13 mouse cellular contexts compared by ENCODE assay signal in genomic region chr2:31132682-31133081, GRCm38 (mm10). TPM values are rescaled to one million over a fixed set of nuclear protein-coding genes. Genes with fewer than 3 reads are reported as not detected.
DNase-seq lines count a peak whose midpoint lies in the region; ATAC-seq and TF ChIP-seq lines count a peak whose summit lies in the region.
"Had no signal": no experiment of that assay in that cellular context is flagged by ENCODE, and none has a peak within 500 bp of the region (broad histone marks: within the 10 kb centered on the region; RNA-seq: fewer than 3 reads in every experiment).

No protein-coding gene starts in this region.

- no peak overlapping the region for H3K4me3 ChIP-seq in gastrocnemius, adult 2 months
- no peak overlapping the region for H3K4me3 ChIP-seq in liver, embryonic 13.5 days (replicated peaks)
- H3K4me3 ChIP-seq in myocyte, result no peak overlapping the region
- H3K4me3 ChIP-seq: embryonic facial prominence, embryonic 13.5 days; hindbrain, embryonic 10.5 days; midbrain, embryonic 10.5 days; stomach, embryonic 15.5 days had no signal

- no peak for ATAC-seq in liver, embryonic 13.5 days (ENCODE audit: low read depth)

- no peaks in the 10 kb centered on the region for H3K27me3 ChIP-seq in liver, embryonic 13.5 days
- no peaks in the 10 kb centered on the region for H3K27me3 ChIP-seq in myocyte (ENCODE audit: control insufficient read depth, insufficient read depth, insufficient read length)
- H3K27me3 ChIP-seq: embryonic facial prominence, embryonic 13.5 days; stomach, embryonic 15.5 days had no signal

- WGBS in liver, embryonic 13.5 days (ENCODE audit: insufficient replicate concordance), result 73% methylated on average over 8 of the region's 8 CpGs

- peaks cover 89% of the 10 kb centered on the region for H3K4me1 ChIP-seq in liver, embryonic 13.5 days (replicated peaks)

- H3K27ac ChIP-seq in gastrocnemius, adult 2 months, result peak overlapping the region; percentile 43; the same call in 1 of the 2 replicates
- H3K27ac ChIP-seq in liver, embryonic 13.5 days, result peak overlapping the region; percentile 12; the same call in 1 of the 2 replicates
- H3K27ac ChIP-seq: embryonic facial prominence, embryonic 13.5 days; hindbrain, embryonic 10.5 days; liver, embryonic 14.5 days; midbrain, embryonic 10.5 days; stomach, embryonic 15.5 days had no signal

- H3K4me2 ChIP-seq in liver, embryonic 13.5 days, result no peak overlapping the region
- H3K4me2 ChIP-seq in myocyte (ENCODE audit: low read depth), result peak overlapping the region; percentile 39
- H3K4me2 ChIP-seq: embryonic facial prominence, embryonic 13.5 days; stomach, embryonic 15.5 days had no signal

- no peaks in the 10 kb centered on the region for H3K9me3 ChIP-seq in liver, embryonic 13.5 days (replicated peaks)
- H3K9me3 ChIP-seq: embryonic facial prominence, embryonic 13.5 days; hindbrain, embryonic 10.5 days; midbrain, embryonic 10.5 days; stomach, embryonic 15.5 days had no signal

- H3ac ChIP-seq in myocyte (ENCODE audit: control insufficient read depth, insufficient read length), result no peak overlapping the region

- no peak overlapping the region for H3K9ac ChIP-seq in liver, embryonic 13.5 days
- H3K9ac ChIP-seq: embryonic facial prominence, embryonic 13.5 days; liver, embryonic 14.5 days; stomach, embryonic 15.5 days had no signal

- no peak for TF ChIP-seq POLR2A in myocyte (IDR thresholded peaks at IDR 0.05; ENCODE audit: insufficient read length, low read depth)

- no peak for TF ChIP-seq CTCF in gastrocnemius, adult 2 months (IDR thresholded peaks at IDR 0.05)

- no peaks in the 10 kb centered on the region for H3K36me3 ChIP-seq in liver, embryonic 13.5 days
- H3K36me3 ChIP-seq in myocyte (ENCODE audit: control insufficient read depth, insufficient read depth), result no peaks in the 10 kb centered on the region
- H3K36me3 ChIP-seq: embryonic facial prominence, embryonic 13.5 days; hindbrain, embryonic 10.5 days; midbrain, embryonic 10.5 days; stomach, embryonic 15.5 days had no signal

- intact Hi-C loops in gastrocnemius, adult 2 months (cut with DNase I), result no loop called here
- intact Hi-C loops in gastrocnemius, postnatal 36 days (cut with DNase I), result no loop called here

- peaks cover 11% of the 10 kb centered on the region for H3K79me2 ChIP-seq in myocyte (ENCODE audit: control insufficient read depth, insufficient read depth)

- no peak for DNase-seq in gastrocnemius, adult 2 months
- no peak for DNase-seq in gastrocnemius, postnatal 36 days
- no peak for DNase-seq in liver, embryonic 13.5 days
- DNase-seq in liver, result no peak
- DNase-seq in cerebellum, adult 9-11 months, result peak; percentile 70
- no peak for DNase-seq in right cerebral cortex, postnatal 4 days
- DNase-seq in right cerebral cortex, postnatal 14 days, result no peak

TF ChIP-seq in myocyte, 11 proteins besides CTCF, POLR2A, EP300 and RAD21:
- TF ChIP-seq MYOD1 (IDR thresholded peaks at IDR 0.05; ENCODE audit: control insufficient read depth in 1 of 3, insufficient read length in 2 of 3, low read depth in 2 of 3) (no peak), MYOG (IDR thresholded peaks at IDR 0.05; ENCODE audit: control insufficient read depth in 1 of 3, insufficient read depth in 1 of 3, insufficient read length in 2 of 3, low read depth in 2 of 3) (no peak)
TF ChIP-seq in myocyte: peak in this region for 0.

RNA-seq across cellular contexts. Expression of gene Fnbp1, which starts 9.1 kb away (rescaled TPM):
- total RNA-seq in gastrocnemius, adult 2 months (2021), result 10 to 100 TPM in 1 of 2 experiments, 1 to 10 TPM in 1; 7.9 to 13.2 TPM
- 10 to 100 TPM; 10.6 to 10.7 TPM for total RNA-seq in gastrocnemius, postnatal 36 days (2021)
- 5.7 and 6.9 TPM in 2 replicates for polyA plus RNA-seq in liver, embryonic 13.5 days (2015; fragmentation: Nextera tagmentation; extraction: Ambion mirVana)
- polyA plus RNA-seq in myocyte (2012; fragmentation: generic; extraction: Trizol), result 10.6 TPM

RNA-seq across cellular contexts. Expression of gene Gpr107, which starts 19.4 kb away (rescaled TPM):
- 10 to 100 TPM; 24.5 to 29.0 TPM for total RNA-seq in gastrocnemius, adult 2 months (2021)
- total RNA-seq in gastrocnemius, postnatal 36 days (2021), result 10 to 100 TPM; 19.2 to 23.8 TPM
- 11.8 and 14.1 TPM in 2 replicates for polyA plus RNA-seq in liver, embryonic 13.5 days (2015; fragmentation: Nextera tagmentation; extraction: Ambion mirVana)
- polyA plus RNA-seq in myocyte (2012; fragmentation: generic; extraction: Trizol), result 35.2 TPM
